Mouse (Mus musculus) thymus, postnatal 14 days (tissue): ENCODE measurements at regions not wholly inside any gene's neighbourhood (a gene's known extent, or its start where the extent isn't known, plus 50 kb on each side); places are given as distances from the start of the nearest gene placed in this dataset.

ENCODE experiments used
- DNase-seq: peaks from one replicate; pipeline ENCODE4 v3.0.0; 2021

GRCm38 (mm10) chr14:68783216-68783615 is 510.9 kb downstream of the Synb start:
- DNase-seq, result no peak

DNA sequence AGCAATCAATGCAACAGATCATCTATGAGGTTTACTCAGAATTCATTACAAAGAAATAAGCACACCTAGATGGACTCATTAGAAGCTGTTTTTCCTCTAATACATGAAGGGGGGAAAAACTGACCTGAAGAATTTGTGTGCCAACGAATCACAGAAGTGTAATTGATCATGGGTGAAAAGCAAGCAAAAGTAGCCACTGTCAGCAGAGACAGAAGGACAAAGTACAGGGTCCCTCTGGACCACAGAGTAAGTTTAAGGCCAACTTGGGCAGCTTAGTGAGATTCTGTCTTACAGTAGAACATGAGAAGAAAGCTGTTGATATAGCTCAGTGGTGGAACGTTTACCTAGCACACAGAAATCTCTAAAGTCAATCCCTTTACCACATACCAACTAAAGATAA is 523.7 kb downstream of the Synb start:
- no peak for DNase-seq

DNA sequence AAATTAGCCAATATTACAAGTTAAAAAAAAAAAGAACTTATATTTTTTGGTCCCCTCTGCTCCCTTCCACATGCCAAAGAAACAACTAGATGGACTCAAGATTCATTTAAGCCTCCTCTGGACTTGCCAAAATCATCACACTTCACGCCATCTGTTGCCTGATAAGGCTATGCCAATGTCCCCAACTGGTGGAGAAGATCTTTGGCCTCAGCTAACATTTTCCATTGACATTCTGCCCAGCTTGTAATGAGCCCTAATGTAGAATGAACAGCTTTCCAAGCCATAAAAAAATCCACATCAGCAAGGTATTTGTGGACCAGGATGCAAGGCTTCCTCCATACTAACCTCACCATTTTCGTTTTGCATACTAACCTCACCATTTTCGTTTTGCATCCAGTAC is 531.2 kb downstream of the Synb start:
- DNase-seq, result no peak

DNA sequence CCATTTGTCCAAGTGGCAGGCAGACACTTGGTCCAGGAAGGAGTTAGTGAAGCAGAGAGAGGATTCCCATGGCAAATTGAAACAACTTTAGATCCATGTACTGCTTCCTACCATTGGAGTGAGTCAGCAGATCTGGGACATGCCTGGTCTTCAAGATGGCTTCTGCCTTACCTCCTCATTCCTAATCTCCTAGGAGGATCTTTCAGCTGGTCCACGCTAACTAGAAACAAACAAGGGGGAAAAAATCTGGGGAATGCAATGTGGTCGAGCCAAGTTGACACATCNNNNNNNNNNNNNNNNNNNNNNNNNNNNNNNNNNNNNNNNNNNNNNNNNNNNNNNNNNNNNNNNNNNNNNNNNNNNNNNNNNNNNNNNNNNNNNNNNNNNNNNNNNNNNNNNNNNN is 549.4 kb downstream of the Synb start:
- no peak for DNase-seq

- DNase-seq, result no peak
Measured at GRCm38 (mm10) chr14:68738474-68738873, 555.6 kb downstream of the Synb start.

DNA sequence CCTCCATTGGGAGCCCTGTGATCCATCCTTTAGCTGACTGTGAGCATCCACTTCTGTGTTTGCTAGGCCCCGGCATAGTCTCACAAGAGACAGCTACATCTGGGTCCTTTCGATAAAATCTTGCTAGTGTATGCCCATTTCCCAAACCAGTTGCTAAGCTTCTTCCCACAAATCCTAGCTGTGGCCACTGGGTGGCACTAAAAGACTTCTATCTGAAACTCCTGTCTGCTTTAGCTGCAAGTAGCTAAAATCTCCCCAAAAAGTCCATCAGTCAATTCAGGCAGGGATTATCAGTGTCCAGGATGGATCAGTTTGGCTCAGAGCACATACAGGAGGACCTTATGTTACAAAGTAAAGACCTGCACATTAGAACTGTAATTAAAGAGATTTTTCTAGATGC is 558.3 kb downstream of the Synb start:
- DNase-seq, result peak; percentile 49

DNA sequence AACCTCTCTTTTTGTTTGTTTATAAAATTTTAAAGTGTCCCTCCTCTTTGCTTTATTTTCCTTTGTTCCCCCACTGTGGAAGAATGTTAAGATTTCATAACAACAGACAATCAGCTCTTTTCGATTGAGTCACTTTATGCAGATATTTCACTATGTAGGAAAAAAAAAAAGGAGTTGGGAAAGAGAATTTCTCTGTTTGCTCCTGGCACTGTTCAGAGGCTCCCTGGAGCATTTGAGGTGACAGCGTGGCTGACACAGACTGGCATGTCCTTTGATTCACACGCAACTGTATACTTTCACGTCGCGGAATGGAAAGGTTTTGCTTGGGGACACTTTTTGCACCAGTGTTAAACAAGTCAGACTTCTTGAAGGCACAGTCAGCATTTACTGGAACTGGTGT is 572.9 kb downstream of the Synb start:
- DNase-seq, result no peak

DNA sequence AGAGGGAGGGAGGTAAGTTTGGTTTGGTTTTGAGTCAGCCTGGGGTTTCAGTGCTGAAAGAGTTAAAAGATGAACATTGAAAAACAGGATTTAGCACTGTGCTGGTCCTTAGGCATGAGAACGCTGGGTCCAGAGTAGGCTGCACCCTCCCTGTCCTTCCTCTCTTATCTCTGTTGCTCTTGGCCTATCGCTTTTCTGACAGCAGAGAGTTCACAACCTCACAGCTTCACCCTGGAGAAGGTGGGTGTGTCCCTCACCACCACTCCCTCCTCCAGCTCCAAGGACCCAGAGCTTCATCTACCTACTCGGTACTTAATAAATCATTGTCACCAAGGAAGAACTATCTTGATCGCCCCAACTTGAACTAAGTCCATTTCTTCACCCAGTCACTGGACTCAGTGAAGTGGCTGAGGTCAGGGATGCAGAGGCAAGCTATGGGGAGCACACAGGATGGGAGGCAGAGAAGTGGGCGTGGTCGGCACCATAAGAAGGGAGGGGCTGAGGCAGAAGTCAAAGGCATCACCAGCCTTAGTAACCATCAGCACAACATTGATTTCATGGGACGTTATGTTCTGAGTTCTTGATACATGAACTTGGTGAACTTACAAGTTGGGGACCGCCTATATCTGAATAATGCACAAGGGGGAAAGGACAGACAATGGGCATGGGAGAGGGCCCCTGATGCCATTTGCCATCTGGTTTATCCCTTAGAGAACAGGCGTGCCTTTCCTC is 574.5 kb downstream of the Synb start:
- DNase-seq, result no peak

DNA sequence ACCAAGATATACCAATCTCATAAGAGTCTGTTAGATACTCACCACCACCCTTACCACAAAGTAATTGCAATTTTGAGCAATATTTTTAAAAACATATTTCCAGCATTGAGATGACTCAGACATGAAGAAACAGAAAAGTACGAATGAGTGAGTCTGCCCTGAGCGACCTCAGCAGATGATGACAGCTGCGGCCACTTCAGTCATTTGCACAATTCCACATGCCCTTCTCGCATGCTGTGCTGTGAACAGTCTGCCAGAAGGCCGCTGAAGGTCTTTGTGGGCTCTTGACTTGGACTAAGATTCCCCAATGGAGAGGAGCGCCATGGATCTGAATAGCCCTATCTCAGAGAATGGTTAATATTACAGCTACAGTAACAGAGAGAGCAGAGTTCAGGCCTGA is 575.3 kb downstream of the Synb start:
- DNase-seq, result no peak
